Mouse (Mus musculus): ENCODE measurements around the gene Mt4.

The Mt4 gene

DNA sequence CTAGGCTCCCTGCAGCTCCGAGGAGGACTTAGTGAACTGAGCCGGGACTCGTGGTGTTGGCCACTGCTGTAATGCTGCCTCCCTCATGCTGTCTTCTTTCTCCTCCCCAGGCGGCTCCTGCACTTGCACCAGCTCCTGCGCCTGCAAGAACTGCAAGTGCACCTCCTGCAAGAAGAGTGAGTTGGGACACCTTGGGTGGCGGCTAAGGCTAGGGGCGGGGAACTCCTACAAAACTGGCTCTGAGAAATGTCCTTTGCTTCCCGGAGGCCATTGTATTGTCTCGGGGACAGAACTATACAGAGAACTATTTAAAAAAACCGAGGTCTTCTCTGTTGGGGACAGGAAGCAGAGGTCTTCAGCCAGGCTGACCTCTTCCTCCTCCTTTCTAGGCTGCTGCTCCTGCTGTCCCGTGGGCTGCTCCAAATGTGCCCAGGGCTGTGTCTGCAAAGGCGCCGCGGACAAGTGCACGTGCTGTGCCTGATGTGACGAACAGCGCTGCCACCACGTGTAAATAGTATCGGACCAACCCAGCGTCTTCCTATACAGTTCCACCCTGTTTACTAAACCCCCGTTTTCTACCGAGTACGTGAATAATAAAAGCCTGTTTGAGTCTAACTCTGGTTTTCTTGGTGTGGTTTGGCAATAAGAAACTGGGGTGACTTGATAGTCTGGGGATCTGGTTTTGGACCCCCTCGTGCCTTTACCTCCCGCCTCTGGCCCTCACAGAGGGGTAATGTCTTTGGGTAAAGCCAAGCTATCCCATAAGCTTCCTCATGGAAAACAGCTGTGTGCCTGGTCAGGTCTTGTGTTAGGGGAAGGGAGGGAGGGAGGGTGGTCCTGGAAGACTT lies 42.9 kb downstream of the Mt4 start:
- no peak for DNase-seq (ENCODE audit: low spot score)

- DNase-seq (ENCODE audit: low spot score): no peak
These were observed 43.5 kb downstream of the Mt4 start for GRCm38 (mm10) chr8:94180561-94180908.

DNA sequence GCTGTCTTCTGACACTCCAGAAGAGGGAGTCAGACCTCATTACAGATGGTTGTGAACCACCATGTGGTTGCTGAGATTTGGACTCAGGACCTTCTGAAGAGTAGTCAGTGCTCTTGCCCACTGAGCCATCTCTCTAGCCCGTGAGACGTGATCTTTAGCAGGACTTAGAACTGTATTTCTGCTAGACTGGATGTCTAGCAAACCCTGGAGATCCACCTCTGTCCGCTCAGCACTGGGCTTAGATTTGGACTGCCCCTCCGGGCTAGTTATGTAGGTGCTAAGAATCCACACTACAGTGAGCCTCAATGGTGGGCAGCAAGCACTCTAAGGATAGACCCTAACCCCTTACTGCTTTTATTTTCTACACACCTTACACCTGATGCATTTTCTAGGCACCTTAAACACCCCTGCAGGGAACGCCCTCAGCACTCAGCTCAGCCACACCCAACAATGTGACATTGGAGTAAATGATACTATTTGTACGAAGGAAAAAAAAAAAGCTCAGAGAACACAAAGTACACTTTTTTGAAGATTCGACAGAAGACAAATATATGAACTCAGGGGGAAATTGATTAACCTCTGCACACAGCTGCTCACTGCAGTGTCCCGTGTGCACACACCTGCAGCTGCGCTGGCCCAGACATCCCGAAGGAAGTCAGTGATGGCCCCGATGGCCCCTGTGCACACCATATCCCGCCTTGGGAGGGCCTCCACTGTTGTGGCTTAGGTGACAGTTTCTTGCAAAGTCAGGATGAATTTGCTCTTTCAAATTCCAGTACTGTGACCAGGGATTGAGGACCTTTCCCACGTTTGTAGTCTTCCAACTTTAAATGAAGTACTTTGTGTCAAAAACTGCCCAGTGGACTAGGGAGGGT lies 45.3 kb downstream of the Mt4 start:
- DNase-seq (ENCODE audit: low spot score): no peak

DNA sequence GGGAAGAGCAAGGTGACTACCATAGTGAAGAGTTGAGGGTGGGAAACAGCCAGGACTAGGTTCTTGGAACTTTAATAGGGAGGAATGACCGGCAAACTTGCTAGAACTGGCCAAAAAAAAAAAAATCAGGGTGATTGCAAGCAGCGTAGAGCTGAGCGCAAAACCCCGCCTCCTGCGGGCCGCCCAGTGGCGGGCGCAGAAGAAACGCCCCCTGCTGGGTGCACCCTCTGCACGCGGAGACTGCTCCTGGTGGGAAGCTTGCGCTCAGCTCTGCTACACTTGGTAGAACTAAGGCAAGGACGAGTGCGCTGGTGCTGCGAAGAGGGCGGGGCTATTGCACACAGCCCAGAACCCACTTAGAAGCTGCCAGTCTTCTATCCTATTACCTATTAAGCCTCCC lies 46.1 kb downstream of the Mt4 start:
- DNase-seq (ENCODE audit: low spot score): peak; percentile 78

DNA sequence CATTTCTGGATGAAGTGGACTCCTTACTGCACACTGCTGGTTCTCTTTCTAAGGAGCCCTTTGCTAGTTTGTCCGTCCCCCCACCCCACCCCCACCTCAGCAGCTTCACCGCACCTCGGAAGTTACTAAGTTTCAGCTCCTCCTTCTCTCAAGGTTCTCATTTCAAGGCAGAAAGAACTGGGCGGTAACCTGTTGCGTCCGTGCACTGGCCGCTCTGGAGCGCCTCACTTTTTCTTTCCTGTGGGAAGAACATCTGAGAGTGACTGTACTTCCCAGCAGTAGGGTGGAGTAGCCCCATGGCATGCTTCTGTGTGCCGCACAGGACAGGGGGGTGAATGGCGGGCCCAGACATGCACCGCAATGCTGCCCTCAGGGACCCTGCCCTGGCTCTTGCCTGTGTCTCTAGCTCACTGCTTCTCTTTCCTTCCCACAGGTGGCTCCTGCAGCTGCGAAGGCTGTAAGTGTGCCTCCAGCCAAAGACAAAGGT lies 47.4 kb downstream of the Mt4 start:
- no peak for DNase-seq (ENCODE audit: low spot score)

DNA sequence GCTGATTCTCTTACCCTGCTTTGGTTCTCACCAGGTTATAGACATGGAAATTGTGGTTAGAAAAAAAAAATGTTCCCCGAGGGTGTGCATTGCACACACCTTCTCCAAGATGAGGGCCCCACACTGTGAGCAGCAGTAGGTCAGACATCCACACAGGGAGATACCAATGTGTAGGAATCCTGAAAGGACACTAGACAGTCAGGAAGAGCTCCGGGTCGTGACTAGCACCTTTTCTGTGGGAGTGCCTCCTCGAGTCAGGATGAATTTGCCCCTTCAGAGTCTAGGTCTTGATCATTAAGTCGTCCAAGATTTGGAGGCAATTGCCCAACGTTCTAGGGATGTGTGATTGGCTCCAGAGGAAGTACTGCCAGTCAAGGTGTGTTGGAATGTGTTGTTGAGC lies 48.8 kb downstream of the Mt4 start:
- no peak for DNase-seq (ENCODE audit: low spot score)

GRCm38 (mm10) chr8:94186542-94186941 lies 49.5 kb downstream of the Mt4 start:
- DNase-seq (ENCODE audit: low spot score): no peak

DNA sequence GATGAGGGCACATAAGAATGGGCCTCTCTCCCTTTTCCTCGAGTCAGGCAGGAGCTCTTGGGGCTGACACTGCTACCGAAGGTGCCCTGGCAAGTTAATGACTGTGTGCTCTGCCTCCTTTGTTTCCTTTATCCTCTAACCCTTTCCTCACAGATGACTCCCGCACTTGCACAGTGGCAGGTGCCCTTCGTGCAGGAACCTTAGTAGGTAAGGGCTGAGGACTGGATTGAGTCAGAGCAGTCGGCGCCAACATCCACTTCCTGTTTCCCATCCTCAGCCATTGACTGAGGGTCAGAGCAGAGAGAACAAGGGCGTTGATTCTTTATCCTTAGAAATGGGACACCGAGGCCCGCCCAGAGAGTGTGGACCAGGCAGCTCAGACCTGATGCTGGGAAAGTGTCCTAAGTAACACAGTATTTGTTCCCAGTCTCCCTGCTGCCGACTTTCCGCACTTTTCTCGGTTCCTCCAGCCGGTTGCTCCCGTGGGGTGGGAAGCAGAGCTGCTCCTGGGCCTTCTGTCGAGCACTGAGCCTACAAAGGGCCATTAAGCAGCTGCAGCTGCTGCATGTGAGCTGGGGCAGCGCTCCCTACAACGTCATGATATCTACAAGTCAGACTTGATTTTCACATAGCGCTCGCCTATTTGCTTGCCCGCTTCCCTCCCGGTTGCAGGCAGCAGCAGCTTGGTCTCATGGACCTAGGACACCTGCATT lies 50.4 kb downstream of the Mt4 start:
- no peak for DNase-seq (ENCODE audit: low spot score)

All from layer of hippocampus, adult 11-12 months (tissue).